In the genomic region with DNA sequence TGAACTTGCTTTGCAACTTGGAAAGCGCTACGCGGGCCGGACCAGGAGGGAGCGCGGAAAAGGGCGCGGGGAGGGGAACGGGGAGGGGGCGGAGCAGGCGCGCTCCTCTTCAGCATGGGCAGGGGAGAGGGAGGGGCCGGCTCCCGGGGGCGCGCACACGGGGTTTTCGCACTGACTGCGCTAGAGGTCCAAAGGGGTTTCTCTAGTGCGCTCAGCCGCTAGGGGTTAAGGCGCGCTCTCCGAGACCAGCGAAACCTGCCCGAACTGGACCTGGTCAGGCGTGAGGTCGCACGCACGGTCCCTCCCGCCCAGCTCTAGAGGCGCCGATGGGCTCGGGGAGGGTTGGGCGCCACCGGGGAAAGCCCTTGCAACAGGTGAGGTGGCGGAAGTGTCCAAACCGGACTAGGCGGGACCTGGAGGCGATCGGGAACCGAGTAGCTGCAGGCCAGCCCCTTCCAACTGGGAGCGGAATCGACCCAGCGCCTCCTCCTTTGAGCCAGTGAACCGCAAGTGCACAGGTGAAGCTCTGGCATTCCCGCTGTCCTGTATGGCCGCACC, we compare ENCODE assay signal across 8 mouse cellular contexts. TPM values are rescaled to one million over a fixed set of nuclear protein-coding genes. Genes with fewer than 3 reads are reported as not detected.
DNase-seq lines count a peak whose midpoint lies in the region; ATAC-seq and TF ChIP-seq lines count a peak whose summit lies in the region.

No protein-coding gene starts in this region.

- H3K9me3 ChIP-seq in forebrain, embryonic 12.5 days, result no peaks in the 10 kb centered on the region
- no peaks in the 10 kb centered on the region for H3K9me3 ChIP-seq in heart, postnatal 0 days (replicated peaks; ENCODE audit: control insufficient read depth, low read length)

- peak overlapping the region; percentile 60 for H3K9ac ChIP-seq in forebrain, embryonic 12.5 days
- H3K9ac ChIP-seq in heart, postnatal 0 days (replicated peaks; ENCODE audit: low read depth, low read length), result peak overlapping the region; percentile 77

- peak; percentile 5 for DNase-seq in thymus, postnatal 4 days
- no peak for DNase-seq in thymus, postnatal 14 days
- peak; percentile 56 for DNase-seq in heart, postnatal 0 days (ENCODE audit: low spot score)
- peak; percentile 87 for DNase-seq in kidney, postnatal 14 days
- peak; percentile 70 for DNase-seq in lung, postnatal 14 days
- DNase-seq in right cerebral cortex, postnatal 25 days, result peak; percentile 17
- DNase-seq in spleen, postnatal 14 days (ENCODE audit: low spot score in 2 of 2), result no peak

- no peaks in the 10 kb centered on the region for H3K4me1 ChIP-seq in forebrain, embryonic 12.5 days
- H3K4me1 ChIP-seq in heart, postnatal 0 days (ENCODE audit: control insufficient read depth, insufficient read depth), result no peaks in the 10 kb centered on the region

- WGBS in forebrain, embryonic 12.5 days, result 14% methylated on average over 41 of the region's 48 CpGs
- WGBS in heart, postnatal 0 days, result 12% methylated on average over 39 of the region's 48 CpGs

- ATAC-seq in forebrain, embryonic 12.5 days (ENCODE audit: low FRiP score), result peak; percentile 95
- peak; percentile 90 for ATAC-seq in heart, postnatal 0 days (ENCODE audit: insufficient read depth, low read depth)

- no peaks in the 10 kb centered on the region for H3K36me3 ChIP-seq in forebrain, embryonic 12.5 days (replicated peaks)
- H3K36me3 ChIP-seq in heart, postnatal 0 days (replicated peaks; ENCODE audit: control insufficient read depth, insufficient read depth, low read length), result no peaks in the 10 kb centered on the region

- peak overlapping the region; percentile 63 for H3K4me2 ChIP-seq in forebrain, embryonic 12.5 days
- H3K4me2 ChIP-seq in heart, postnatal 0 days (ENCODE audit: low read depth, low read length), result peak overlapping the region; percentile 68

- TF ChIP-seq EP300 in heart, postnatal 0 days (IDR thresholded peaks at IDR 0.05; ENCODE audit: low read depth), result no peak

- no peak for TF ChIP-seq CTCF in heart, postnatal 0 days (IDR thresholded peaks at IDR 0.05; ENCODE audit: low read depth)

- H3K4me3 ChIP-seq in forebrain, embryonic 12.5 days (replicated peaks), result peak overlapping the region; percentile 58
- H3K4me3 ChIP-seq in heart, postnatal 0 days (ENCODE audit: low read depth, low read length), result peak overlapping the region; percentile 75

- H3K27me3 ChIP-seq in forebrain, embryonic 12.5 days, result peaks cover 41% of the 10 kb centered on the region
- no peaks in the 10 kb centered on the region for H3K27me3 ChIP-seq in heart, postnatal 0 days (ENCODE audit: control insufficient read depth, insufficient read depth, low read length)

- 0 out of 2 replicates have a peak overlapping the region, but pooled peaks have one; percentile 25 for H3K27ac ChIP-seq in forebrain, embryonic 12.5 days
- peak overlapping the region; percentile 80 for H3K27ac ChIP-seq in heart, postnatal 0 days (ENCODE audit: low read depth)

RNA-seq across cellular contexts. Expression of gene Shroom2, which starts 0.4 kb away (rescaled TPM):
- polyA plus RNA-seq in forebrain, embryonic 12.5 days (2016; fragmentation: Nextera tagmentation; extraction: Ambion mirVana), result 17.8 and 19.3 TPM in 2 replicates
- total RNA-seq in heart, postnatal 0 days (2014; rRNA removed; ENCODE audit: low replicate concordance), result 13.5 and 17.1 TPM in 2 replicates
- polyA plus RNA-seq in heart, postnatal 0 days (2015; fragmentation: Nextera tagmentation; extraction: Ambion mirVana), result 1.5 and 2.0 TPM in 2 replicates

RNA-seq across cellular contexts. Expression of gene Gpr143, which starts 12.0 kb away (rescaled TPM):
- 0.15 TPM in 1 of 2 replicates, not detected in the other for polyA plus RNA-seq in forebrain, embryonic 12.5 days (2016; fragmentation: Nextera tagmentation; extraction: Ambion mirVana)
- not detected in 2 replicates for total RNA-seq in heart, postnatal 0 days (2014; rRNA removed; ENCODE audit: low replicate concordance)
- polyA plus RNA-seq in heart, postnatal 0 days (2015; fragmentation: Nextera tagmentation; extraction: Ambion mirVana), result 0.12 TPM in 2 replicates

Comparison
In these comparisons a context has a peak if more than half of its experiments do, and no peak if none do; other contexts are left out.
1. DNase-seq: peak in thymus, postnatal 4 days (single experiment), heart, postnatal 0 days (single experiment), kidney, postnatal 14 days (single experiment), lung, postnatal 14 days (single experiment) and right cerebral cortex, postnatal 25 days (single experiment); none in thymus, postnatal 14 days (single experiment) and spleen, postnatal 14 days (0 of 2).